Mouse (Mus musculus) neural tube, embryonic 13.5 days (tissue): ENCODE measurements around the gene Pcdh11x. TPM values are rescaled to one million over a fixed set of nuclear protein-coding genes. Genes with fewer than 3 reads are reported as not detected.
"Not testable (repeated sequence)": the region's sequence is repeated elsewhere in the genome, so short reads cannot be mapped to it uniquely, and the experiment has no call there.

Experiments used
- ATAC-seq: fragments of 200-750 bp; cut with Nextera tagmentation; 2 replicates; pipeline ENCODE4 v1.8.0; 2017; ENCODE audit warnings: low read depth, mild to moderate bottlenecking, moderate TSS enrichment, moderate library complexity
- H3K27ac ChIP-seq: fragments of 300-500 bp; sonication (generic); replicated peaks from 2 replicates; pipeline ENCODE4 v1.5.1; 2015; ENCODE audit warnings: moderate library complexity, mild to moderate bottlenecking, inconsistent platforms
- H3K27me3 ChIP-seq: fragments of 300-500 bp; sonication (generic); 2 replicates; pipeline ENCODE4 v1.6.1; 2015; ENCODE audit warnings: mild to moderate bottlenecking, inconsistent platforms
- H3K36me3 ChIP-seq: fragments of 300-500 bp; sonication (generic); 2 replicates; pipeline ENCODE4 v1.6.1; 2015; ENCODE audit warnings: mild to moderate bottlenecking, inconsistent platforms
- H3K4me1 ChIP-seq: fragments of 300-500 bp; sonication (generic); replicated peaks from 2 replicates; pipeline ENCODE4 v1.6.1; 2015; ENCODE audit warnings: inconsistent platforms
- H3K4me2 ChIP-seq: fragments of 300-500 bp; sonication (generic); 2 replicates; pipeline ENCODE4 v1.6.1; 2015; ENCODE audit warnings: inconsistent platforms, mild to moderate bottlenecking, moderate library complexity
- H3K4me3 ChIP-seq: fragments of 300-500 bp; sonication (generic); 2 replicates; pipeline ENCODE4 v1.5.1; 2015; ENCODE audit warnings: mild to moderate bottlenecking, inconsistent platforms
- H3K9ac ChIP-seq: fragments of 300-500 bp; sonication (generic); 2 replicates; pipeline ENCODE4 v1.6.1; 2015; ENCODE audit warnings: moderate library complexity, mild to moderate bottlenecking, inconsistent platforms
- H3K9me3 ChIP-seq: fragments of 300-500 bp; sonication (generic); 2 replicates; pipeline ENCODE4 v1.6.1; 2016; ENCODE audit warnings: inconsistent platforms
- WGBS: fragments of 180-500 bp; shearing (Covaris S2); methylation state at CpG from one replicate; pipeline ENCODE4 v1.1.7; 2015; 5-methylcytosine and 5-hydroxymethylcytosine counted together
- polyA plus RNA-seq: library from polyadenylated mRNA; unstranded; fragments of >200 nt; fragmentation: Nextera tagmentation; extraction: Ambion mirVana; gene quantifications from 2 replicates; pipeline ENCODE4 v1.2.1, GENCODE M21; 2015

Pcdh11x gene
- polyA plus RNA-seq, 1 experiment from 2014 or later = 25.6 TPM

- Histone ChIP-seq H3K4me1 (no peaks in the 10 kb centered on the region), H3K36me3 (no peaks in the 10 kb centered on the region), H3K4me3 (no peak overlapping the region), H3K9me3 (no peaks in the 10 kb centered on the region), H3K27me3 (no peaks in the 10 kb centered on the region), H3K4me2 (no peak overlapping the region), H3K27ac (no peak overlapping the region), H3K9ac (no peak overlapping the region)
- no peak for ATAC-seq
- 85% methylated on average over 3 of the region's 3 CpGs for WGBS
Measured at GRCm38 (mm10) chrX:120524986-120525385, 234.9 kb downstream of the Pcdh11x start.

- Histone ChIP-seq H3K27me3 (no peaks in the 10 kb centered on the region), H3K4me2 (no peak overlapping the region), H3K36me3 (no peaks in the 10 kb centered on the region), H3K4me1 (no peaks in the 10 kb centered on the region), H3K4me3 (no peak overlapping the region), H3K27ac (no peak overlapping the region), H3K9me3 (no peaks in the 10 kb centered on the region), H3K9ac (no peak overlapping the region)
- ATAC-seq = no peak
- 100% methylated on average over 1 of the region's 1 CpGs for WGBS
Measured at GRCm38 (mm10) chrX:120599309-120599708, 309.2 kb downstream of the Pcdh11x start.

- no peak overlapping the region for H3K9ac ChIP-seq
- H3K9me3 ChIP-seq = no peaks in the 10 kb centered on the region
- H3K4me2 ChIP-seq = no peak overlapping the region
- no peaks in the 10 kb centered on the region for H3K4me1 ChIP-seq
- 55% methylated on average over 4 of the region's 4 CpGs for WGBS
- no peak overlapping the region for H3K4me3 ChIP-seq
- H3K36me3 ChIP-seq = no peaks in the 10 kb centered on the region
- no peaks in the 10 kb centered on the region for H3K27me3 ChIP-seq
- ATAC-seq = no peak
- H3K27ac ChIP-seq = no peak overlapping the region
Measured at GRCm38 (mm10) chrX:120618460-120618859, 328.4 kb downstream of the Pcdh11x start.

GRCm38 (mm10) chrX:120670236-120670635, 380.2 kb downstream of the Pcdh11x start:
- not testable (repeated sequence) for H3K4me3 ChIP-seq, H3K4me1 ChIP-seq, H3K36me3 ChIP-seq, H3K9me3 ChIP-seq, H3K9ac ChIP-seq, H3K4me2 ChIP-seq, H3K27me3 ChIP-seq, ATAC-seq, H3K27ac ChIP-seq
- 100% methylated on average over 1 of the region's 1 CpGs for WGBS

GRCm38 (mm10) chrX:120734144-120734543, 444.1 kb downstream of the Pcdh11x start:
- Histone ChIP-seq H3K4me1 (no peaks in the 10 kb centered on the region), H3K4me2 (no peak overlapping the region), H3K36me3 (no peaks in the 10 kb centered on the region), H3K9me3 (no peaks in the 10 kb centered on the region), H3K27me3 (no peaks in the 10 kb centered on the region), H3K9ac (no peak overlapping the region), H3K27ac (no peak overlapping the region), H3K4me3 (no peak overlapping the region)
- ATAC-seq = no peak

GRCm38 (mm10) chrX:120735792-120736191, 445.7 kb downstream of the Pcdh11x start:
- Histone ChIP-seq H3K27me3 (no peaks in the 10 kb centered on the region), H3K4me2 (no peak overlapping the region), H3K4me1 (no peaks in the 10 kb centered on the region), H3K36me3 (no peaks in the 10 kb centered on the region), H3K9me3 (no peaks in the 10 kb centered on the region), H3K4me3 (no peak overlapping the region), H3K27ac (no peak overlapping the region), H3K9ac (no peak overlapping the region)
- ATAC-seq = no peak
- 29% methylated on average over 1 of the region's 1 CpGs for WGBS

GRCm38 (mm10) chrX:120944556-120944955, 654.5 kb downstream of the Pcdh11x start:
- Histone ChIP-seq H3K9me3 (no peaks in the 10 kb centered on the region), H3K27me3 (no peaks in the 10 kb centered on the region), H3K9ac (no peak overlapping the region), H3K4me3 (no peak overlapping the region), H3K27ac (no peak overlapping the region), H3K4me2 (no peak overlapping the region), H3K4me1 (no peaks in the 10 kb centered on the region), H3K36me3 (no peaks in the 10 kb centered on the region)
- ATAC-seq = no peak
- 82% methylated on average over 3 of the region's 3 CpGs for WGBS

Other genes starting within 250 kb of the Pcdh11x start
- not detected in 2 replicates for gene H2afb3, start 22.8 kb downstream of the Pcdh11x start, polyA plus RNA-seq